Mouse (Mus musculus): ENCODE data around the gene Lrwd1. TPM values are rescaled to one million over a fixed set of nuclear protein-coding genes. Genes with fewer than 3 reads are reported as not detected.
A peak's percentile ranks its signal among the peaks of the same experiment; 100 is the strongest.

Gene Lrwd1
- polyA plus RNA-seq, 1 experiment from 2014 or later: 34.5 TPM

GRCm38 (mm10) chr5:136084144-136084881 lies 51.6 kb downstream of the Lrwd1 start:
- no peaks in the 10 kb centered on the region for H3K36me3 ChIP-seq
- H3K4me2 ChIP-seq (replicated peaks): peak overlapping the region; percentile 69
- ATAC-seq (ENCODE audit: low FRiP score): peak; percentile 30
- H3K9ac ChIP-seq: peak overlapping the region; percentile 64
- H3K27me3 ChIP-seq: peaks cover 27% of the 10 kb centered on the region
- 0 out of 2 replicates have a peak overlapping the region, but pooled peaks have one; percentile 45 for H3K27ac ChIP-seq
- peaks cover 17% of the 10 kb centered on the region for H3K4me1 ChIP-seq
- no peaks in the 10 kb centered on the region for H3K9me3 ChIP-seq (replicated peaks)
- WGBS: 2% methylated on average over 23 of the region's 23 CpGs
- H3K4me3 ChIP-seq: peak overlapping the region; percentile 48

- no peaks in the 10 kb centered on the region for H3K36me3 ChIP-seq
- H3K4me1 ChIP-seq: peaks cover 17% of the 10 kb centered on the region
- peaks cover 26% of the 10 kb centered on the region for H3K27me3 ChIP-seq
- 0 out of 2 replicates have a peak within 1 kb of the TSS, but pooled peaks have one; percentile 45 for H3K27ac ChIP-seq
- no peaks in the 10 kb centered on the region for H3K9me3 ChIP-seq (replicated peaks)
- H3K9ac ChIP-seq: peak within 1 kb of the TSS; percentile 64
- WGBS: under 1% methylated on average over 28 of the region's 28 CpGs
- ATAC-seq (ENCODE audit: low FRiP score): peak; percentile 95
- peak within 1 kb of the TSS; percentile 48 for H3K4me3 ChIP-seq
- peak within 1 kb of the TSS; percentile 69 for H3K4me2 ChIP-seq (replicated peaks)
Measured at GRCm38 (mm10) chr5:136083669-136084107, 52.2 kb downstream of the Lrwd1 start, which contains the start of gene Rasa4. Gene Rasa4 (plus strand): TSS chr5:136083916.

GRCm38 (mm10) chr5:136082345-136082744 lies 53.5 kb downstream of the Lrwd1 start:
- peaks cover 24% of the 10 kb centered on the region for H3K27me3 ChIP-seq
- no peaks in the 10 kb centered on the region for H3K36me3 ChIP-seq
- H3K27ac ChIP-seq: no peak overlapping the region
- no peak overlapping the region for H3K4me2 ChIP-seq (replicated peaks)
- H3K9me3 ChIP-seq (replicated peaks): no peaks in the 10 kb centered on the region
- H3K4me3 ChIP-seq: no peak overlapping the region
- 77% methylated on average over 4 of the region's 4 CpGs for WGBS
- ATAC-seq (ENCODE audit: low FRiP score): no peak
- no peak overlapping the region for H3K9ac ChIP-seq
- peaks cover 17% of the 10 kb centered on the region for H3K4me1 ChIP-seq

GRCm38 (mm10) chr5:136078136-136078535 lies 57.7 kb downstream of the Lrwd1 start:
- H3K27ac ChIP-seq: no peak overlapping the region
- no peak overlapping the region for H3K9ac ChIP-seq
- no peak overlapping the region for H3K4me2 ChIP-seq (replicated peaks)
- no peaks in the 10 kb centered on the region; the same call in 1 of the 2 replicates for H3K4me1 ChIP-seq
- H3K27me3 ChIP-seq: no peaks in the 10 kb centered on the region
- no peaks in the 10 kb centered on the region for H3K36me3 ChIP-seq
- ATAC-seq (ENCODE audit: low FRiP score): no peak
- H3K9me3 ChIP-seq (replicated peaks): no peaks in the 10 kb centered on the region
- 90% methylated on average over 5 of the region's 5 CpGs for WGBS
- H3K4me3 ChIP-seq: no peak overlapping the region

DNA sequence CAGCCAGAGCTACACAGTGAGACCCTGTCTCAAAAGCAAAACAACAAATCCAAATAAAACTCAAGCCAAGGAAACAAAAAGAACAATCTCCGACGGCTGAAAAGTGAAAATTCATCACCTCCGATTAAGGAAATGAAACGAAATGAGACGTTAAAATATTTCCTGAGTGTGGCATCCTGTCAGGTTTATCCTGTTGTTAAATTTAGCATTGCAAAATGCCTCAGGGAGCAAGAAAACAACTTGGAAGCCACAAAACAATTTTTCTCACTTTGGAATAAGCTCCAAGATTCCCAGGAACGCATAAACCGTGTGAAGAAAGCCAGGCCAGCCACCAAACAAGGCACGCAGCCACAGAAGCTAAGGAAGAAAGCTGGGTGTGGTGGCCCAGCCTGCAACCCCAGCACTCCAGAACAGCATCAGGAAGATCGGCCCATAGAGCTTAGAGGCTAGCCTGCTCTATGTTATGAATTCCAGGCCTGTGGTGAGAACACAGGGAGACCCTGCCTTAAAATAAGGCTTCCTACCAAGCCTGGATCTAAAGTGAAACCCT lies 58.8 kb downstream of the Lrwd1 start:
- ATAC-seq (ENCODE audit: low FRiP score): no peak

DNA sequence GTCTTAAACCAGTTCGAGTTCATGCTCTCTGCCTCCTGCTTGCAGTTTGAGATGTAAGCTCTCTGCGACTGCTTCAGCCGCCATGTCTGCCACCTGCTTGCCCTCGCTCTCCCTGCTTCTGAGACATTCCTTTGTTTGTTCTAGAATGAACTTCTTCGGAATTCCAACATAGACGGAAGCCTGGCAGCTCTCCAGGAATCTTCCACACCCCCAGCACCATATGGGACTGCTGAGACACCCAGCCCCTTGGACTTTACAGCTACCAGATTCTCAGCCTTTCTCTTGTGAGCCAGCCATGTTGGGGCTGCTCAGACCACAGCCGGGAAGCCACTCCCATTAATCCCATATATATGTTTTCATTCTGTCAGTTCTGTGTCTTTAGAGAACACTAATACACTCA lies 59.6 kb downstream of the Lrwd1 start:
- Histone ChIP-seq H3K36me3 (no peaks in the 10 kb centered on the region), H3K9me3 (replicated peaks) (no peaks in the 10 kb centered on the region), H3K27ac (no peak overlapping the region), H3K4me1 (no peaks in the 10 kb centered on the region; the same call in 1 of the 2 replicates), H3K4me3 (no peak overlapping the region), H3K27me3 (no peaks in the 10 kb centered on the region), H3K4me2 (replicated peaks) (no peak overlapping the region), H3K9ac (no peak overlapping the region)
- ATAC-seq (ENCODE audit: low FRiP score): no peak
- 50% methylated on average over 7 of the region's 7 CpGs for WGBS

More for the DNA sequence above, 58.8 kb downstream of the Lrwd1 start:
- WGBS: 89% methylated on average over 9 of the region's 9 CpGs
- H3K9me3 ChIP-seq (replicated peaks): no peaks in the 10 kb centered on the region
- H3K36me3 ChIP-seq: no peaks in the 10 kb centered on the region
- no peaks in the 10 kb centered on the region; the same call in 1 of the 2 replicates for H3K4me1 ChIP-seq
- no peak overlapping the region for H3K27ac ChIP-seq
- no peak overlapping the region for H3K4me3 ChIP-seq
- H3K4me2 ChIP-seq (replicated peaks): no peak overlapping the region
- H3K27me3 ChIP-seq: no peaks in the 10 kb centered on the region
- H3K9ac ChIP-seq: no peak overlapping the region

DNA sequence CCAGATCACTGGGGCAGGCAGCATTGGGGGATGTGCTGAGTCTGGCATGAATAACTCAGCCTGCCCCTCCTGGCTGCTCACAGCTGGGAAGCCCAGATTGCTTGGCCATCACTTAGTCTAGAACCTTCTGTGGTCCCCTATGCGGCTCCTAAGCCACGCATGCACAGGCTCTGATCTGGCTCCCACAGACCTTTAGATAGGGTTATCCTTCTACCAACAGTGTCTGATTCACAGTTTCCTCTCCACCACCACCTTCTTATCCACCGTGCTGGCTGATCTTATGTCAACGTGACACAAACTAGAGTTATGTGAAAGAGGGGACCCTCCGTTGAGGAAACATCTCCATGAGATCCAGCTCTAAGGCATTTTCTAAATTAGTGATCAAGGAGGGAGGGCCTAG lies 60.8 kb downstream of the Lrwd1 start:
- no peak for ATAC-seq (ENCODE audit: low FRiP score)
- 94% methylated on average over 5 of the region's 5 CpGs for WGBS
- H3K27ac ChIP-seq: no peak overlapping the region

GRCm38 (mm10) chr5:136073526-136073925 lies 62.3 kb downstream of the Lrwd1 start:
- H3K27me3 ChIP-seq: no peaks in the 10 kb centered on the region; the same call in 1 of the 2 replicates
- H3K9ac ChIP-seq: no peak overlapping the region
- no peak overlapping the region for H3K27ac ChIP-seq
- no peaks in the 10 kb centered on the region; the same call in 1 of the 2 replicates for H3K4me1 ChIP-seq
- 65% methylated on average over 11 of the region's 11 CpGs for WGBS
- no peaks in the 10 kb centered on the region for H3K36me3 ChIP-seq
- no peak for ATAC-seq (ENCODE audit: low FRiP score)
- no peak overlapping the region for H3K4me2 ChIP-seq (replicated peaks)
- H3K9me3 ChIP-seq (replicated peaks): no peaks in the 10 kb centered on the region
- no peak overlapping the region for H3K4me3 ChIP-seq

More for the DNA sequence above, 60.8 kb downstream of the Lrwd1 start:
- Histone ChIP-seq H3K36me3 (no peaks in the 10 kb centered on the region), H3K4me2 (replicated peaks) (no peak overlapping the region), H3K9me3 (replicated peaks) (no peaks in the 10 kb centered on the region), H3K9ac (no peak overlapping the region), H3K27me3 (no peaks in the 10 kb centered on the region), H3K4me3 (no peak overlapping the region), H3K4me1 (no peaks in the 10 kb centered on the region; the same call in 1 of the 2 replicates)

GRCm38 (mm10) chr5:136073051-136073450 lies 62.8 kb downstream of the Lrwd1 start:
- no peaks in the 10 kb centered on the region; the same call in 1 of the 2 replicates for H3K4me1 ChIP-seq
- no peak for ATAC-seq (ENCODE audit: low FRiP score)
- no peaks in the 10 kb centered on the region for H3K36me3 ChIP-seq
- no peaks in the 10 kb centered on the region; the same call in 1 of the 2 replicates for H3K27me3 ChIP-seq
- no peak overlapping the region for H3K27ac ChIP-seq
- H3K4me2 ChIP-seq (replicated peaks): no peak overlapping the region
- H3K9me3 ChIP-seq (replicated peaks): no peaks in the 10 kb centered on the region
- H3K9ac ChIP-seq: no peak overlapping the region
- 60% methylated on average over 6 of the region's 6 CpGs for WGBS
- H3K4me3 ChIP-seq: no peak overlapping the region

Small RNA genes within 50 kb of the gene (microRNA-seq; reads per million reads assigned to microRNA genes)
- 0.81 reads per million for gene Mir7035

Other genes with a start within 250 kb of the Lrwd1 start
- gene Hspb1, start 248.2 kb downstream of the Lrwd1 start, polyA plus RNA-seq (2016; fragmentation: Nextera tagmentation; extraction: Ambion mirVana): 23.9 and 34.1 TPM in 2 replicates
- gene Ywhag, start 201.5 kb downstream of the Lrwd1 start, polyA plus RNA-seq (2016; fragmentation: Nextera tagmentation; extraction: Ambion mirVana): 469 and 505 TPM in 2 replicates
- 1.7 and 3.7 TPM in 2 replicates for gene Ssc4d, start 161.5 kb downstream of the Lrwd1 start, polyA plus RNA-seq (2016; fragmentation: Nextera tagmentation; extraction: Ambion mirVana)
- gene Zp3, start 156.0 kb downstream of the Lrwd1 start, polyA plus RNA-seq (2016; fragmentation: Nextera tagmentation; extraction: Ambion mirVana): 0.32 TPM in 1 of 2 replicates, not detected in the other
- 31.4 and 34.5 TPM in 2 replicates for gene Dtx2, start 141.3 kb downstream of the Lrwd1 start, polyA plus RNA-seq (2016; fragmentation: Nextera tagmentation; extraction: Ambion mirVana)
- 0.05 TPM in 1 of 2 replicates, not detected in the other for gene Upk3b, start 97.6 kb downstream of the Lrwd1 start, polyA plus RNA-seq (2016; fragmentation: Nextera tagmentation; extraction: Ambion mirVana)
- 1.5 and 2.0 TPM in 2 replicates for gene Upk3bl, start 81.6 kb downstream of the Lrwd1 start, polyA plus RNA-seq (2016; fragmentation: Nextera tagmentation; extraction: Ambion mirVana)
- 12.5 and 13.1 TPM in 2 replicates for gene Rasa4, start 52.2 kb downstream of the Lrwd1 start, polyA plus RNA-seq (2016; fragmentation: Nextera tagmentation; extraction: Ambion mirVana)
- 187 and 217 TPM in 2 replicates for gene Polr2j, start 19.4 kb downstream of the Lrwd1 start, polyA plus RNA-seq (2016; fragmentation: Nextera tagmentation; extraction: Ambion mirVana)
- 23.0 and 23.3 TPM in 2 replicates for gene Alkbh4, start 72 bp upstream of the Lrwd1 start, polyA plus RNA-seq (2016; fragmentation: Nextera tagmentation; extraction: Ambion mirVana)
- gene Orai2, start 34.6 kb upstream of the Lrwd1 start, polyA plus RNA-seq (2016; fragmentation: Nextera tagmentation; extraction: Ambion mirVana): 19.0 and 21.3 TPM in 2 replicates
- gene Prkrip1, start 62.9 kb upstream of the Lrwd1 start, polyA plus RNA-seq (2016; fragmentation: Nextera tagmentation; extraction: Ambion mirVana): 62.9 and 71.2 TPM in 2 replicates
- 20.3 and 23.3 TPM in 2 replicates for gene Sh2b2, start 110.5 kb upstream of the Lrwd1 start, polyA plus RNA-seq (2016; fragmentation: Nextera tagmentation; extraction: Ambion mirVana)